Mouse (Mus musculus) adipocyte (in vitro differentiated cells): Measurements from ENCODE around the gene 5330417H12Rik.
A peak's percentile ranks its signal among the peaks of the same experiment; 100 is the strongest.

Experiments
- DNase-seq: peaks from one replicate; pipeline ENCODE4 v3.0.0-alpha.2; 2016; ENCODE audit warnings: low spot score

The 5330417H12Rik gene

GRCm38 (mm10) chr7:107625061-107625460 is at the start of gene 5330417H12Rik:
5330417H12Rik (minus strand) TSS chr7:107625161.
- DNase-seq, result no peak

DNA sequence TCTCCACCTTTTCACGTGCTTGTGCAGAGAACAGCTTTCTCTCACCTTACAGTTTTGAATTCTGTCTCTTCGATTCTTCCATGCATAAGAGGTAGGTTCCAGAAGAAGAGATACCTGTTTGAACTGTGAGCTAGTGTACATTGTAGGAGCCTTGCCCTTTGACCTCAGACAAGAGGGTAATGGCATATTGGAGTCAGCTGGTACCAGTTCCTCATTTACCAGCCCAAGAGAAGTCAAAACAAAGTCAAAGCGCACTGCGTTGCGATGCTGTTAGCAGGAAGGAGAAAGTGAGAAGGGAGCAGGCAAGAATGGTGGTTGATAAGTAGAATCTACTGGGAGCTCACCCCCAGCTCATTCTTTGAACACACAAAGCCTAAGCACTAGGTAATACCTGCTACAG is 43.6 kb upstream of the 5330417H12Rik start:
- no peak for DNase-seq

GRCm38 (mm10) chr7:107666262-107666902 is 41.4 kb upstream of the 5330417H12Rik start:
- no peak for DNase-seq

GRCm38 (mm10) chr7:107665586-107666261 is 40.8 kb upstream of the 5330417H12Rik start:
- DNase-seq, result no peak

DNA sequence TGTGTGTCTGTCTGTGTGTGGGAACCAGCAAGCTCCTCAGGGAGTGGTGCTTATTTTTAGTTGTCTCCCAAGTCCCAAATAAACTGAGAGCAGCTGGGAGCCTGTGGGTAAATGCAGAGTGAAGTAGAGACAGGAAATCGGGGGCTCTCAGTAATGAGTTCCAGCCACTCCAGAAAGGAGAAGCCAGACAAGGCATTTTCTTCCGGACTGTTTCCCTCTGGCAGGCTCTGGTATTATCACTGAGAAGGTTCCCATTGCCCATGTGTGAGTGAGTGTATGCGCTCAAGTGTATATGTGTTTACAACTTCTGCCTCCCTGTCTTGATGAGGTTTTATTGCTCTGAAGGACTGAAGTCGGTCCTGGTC is 40.2 kb upstream of the 5330417H12Rik start:
- DNase-seq, result no peak

- DNase-seq, result no peak
These were observed 39.4 kb upstream of the 5330417H12Rik start for GRCm38 (mm10) chr7:107664063-107665056.

- no peak for DNase-seq
These were observed 38.7 kb upstream of the 5330417H12Rik start for GRCm38 (mm10) chr7:107663621-107664020.

DNA sequence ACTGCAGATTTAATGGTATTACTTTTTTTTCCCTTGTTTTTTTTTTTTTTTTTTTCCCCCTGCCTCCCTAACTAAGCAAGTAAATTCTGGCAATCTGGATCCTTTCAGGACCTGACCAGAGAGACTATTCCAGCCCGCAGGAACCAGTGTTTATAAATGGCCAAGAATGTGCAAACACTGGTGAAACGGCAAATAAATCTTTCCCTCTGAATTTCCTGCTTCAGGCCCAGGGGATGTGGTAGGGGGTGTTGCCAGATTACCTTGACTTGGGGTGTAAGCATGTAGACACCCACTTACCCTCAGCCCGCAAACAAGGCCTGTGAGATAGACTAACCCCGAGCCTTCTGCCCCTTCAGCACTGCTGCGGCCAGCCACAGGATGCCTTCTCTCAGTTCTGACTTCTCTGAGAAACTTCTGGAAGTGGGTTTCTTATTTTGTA is 36.9 kb upstream of the 5330417H12Rik start:
- DNase-seq, result no peak

- DNase-seq, result peak; percentile 43
These were observed 36.4 kb upstream of the 5330417H12Rik start for GRCm38 (mm10) chr7:107661189-107661842.

GRCm38 (mm10) chr7:107659186-107659918 is 34.4 kb upstream of the 5330417H12Rik start:
- DNase-seq, result no peak

GRCm38 (mm10) chr7:107656451-107656850 is 31.5 kb upstream of the 5330417H12Rik start:
- DNase-seq, result no peak

DNA sequence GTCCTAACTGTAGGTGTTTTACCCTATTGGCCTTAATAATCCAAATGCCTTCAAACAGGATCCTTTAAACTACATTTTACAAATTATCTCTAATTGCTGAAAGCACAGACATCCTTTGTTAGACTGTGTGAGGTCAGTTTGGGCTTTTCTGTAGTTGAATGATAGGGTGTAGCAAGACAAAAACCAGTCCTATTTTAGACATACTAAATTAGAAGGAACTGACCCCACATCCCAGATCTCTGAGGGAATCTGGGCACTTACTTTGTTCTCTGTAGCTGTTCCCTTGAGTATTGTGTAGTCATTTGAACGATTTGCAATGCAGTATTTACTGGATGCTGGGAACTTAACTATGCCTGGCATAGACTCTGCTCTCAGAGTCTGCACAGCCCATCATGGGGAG is 26.9 kb upstream of the 5330417H12Rik start:
- DNase-seq, result no peak

DNA sequence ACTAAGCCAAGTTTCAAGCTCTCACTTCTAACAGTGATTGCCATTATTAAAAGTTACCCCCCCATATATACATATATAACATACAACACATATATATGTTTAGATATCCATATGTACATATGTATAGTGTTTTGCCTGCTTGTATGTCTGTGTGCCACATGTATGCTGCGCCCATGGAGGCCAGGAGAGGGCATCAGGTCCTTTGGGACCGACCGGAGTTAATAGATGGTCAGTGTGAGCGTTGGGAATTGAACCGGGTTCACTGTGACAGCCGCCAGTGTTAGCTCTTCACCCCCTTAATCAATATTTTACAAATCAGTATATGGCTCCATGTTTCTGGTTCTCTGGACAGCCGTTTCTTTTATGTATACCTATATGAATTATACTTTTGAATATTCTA is 25.0 kb upstream of the 5330417H12Rik start:
- DNase-seq, result no peak

DNA sequence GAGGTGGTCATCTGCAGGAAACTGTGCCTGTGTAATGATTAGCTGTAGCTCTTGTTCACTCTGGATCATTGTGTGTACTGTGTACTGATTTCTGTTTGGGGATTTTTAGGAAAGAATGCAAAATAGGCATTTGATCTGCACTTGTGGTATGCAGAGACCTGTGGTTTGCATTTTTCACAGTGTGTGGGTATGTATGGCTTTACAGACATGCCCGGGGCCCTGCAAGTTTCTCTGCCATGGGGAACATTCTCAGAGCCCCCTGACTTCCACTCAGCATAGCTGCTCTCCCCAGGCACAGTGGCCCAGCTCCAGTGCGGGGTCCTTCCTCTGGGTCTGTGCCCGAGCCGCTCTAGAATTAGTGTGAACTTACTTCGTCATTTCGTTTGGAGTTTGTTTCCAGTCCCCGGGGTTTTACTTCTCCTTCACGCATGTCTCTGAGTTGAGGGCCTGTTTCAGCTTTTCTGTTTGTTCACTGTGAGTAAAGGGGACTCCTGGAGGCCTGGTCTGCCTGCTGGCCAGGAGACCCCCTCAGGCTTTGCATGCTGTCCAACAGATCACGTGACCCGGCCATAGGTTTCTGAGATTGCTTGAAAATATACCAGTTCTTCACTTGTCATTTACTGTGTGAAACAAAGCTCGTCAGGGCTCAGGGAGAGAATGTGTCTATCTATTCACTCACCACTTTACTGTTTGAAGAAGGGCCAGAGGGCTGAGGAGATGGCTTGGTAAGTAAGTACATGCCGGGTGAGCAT is 24.2 kb upstream of the 5330417H12Rik start:
- DNase-seq, result no peak

DNA sequence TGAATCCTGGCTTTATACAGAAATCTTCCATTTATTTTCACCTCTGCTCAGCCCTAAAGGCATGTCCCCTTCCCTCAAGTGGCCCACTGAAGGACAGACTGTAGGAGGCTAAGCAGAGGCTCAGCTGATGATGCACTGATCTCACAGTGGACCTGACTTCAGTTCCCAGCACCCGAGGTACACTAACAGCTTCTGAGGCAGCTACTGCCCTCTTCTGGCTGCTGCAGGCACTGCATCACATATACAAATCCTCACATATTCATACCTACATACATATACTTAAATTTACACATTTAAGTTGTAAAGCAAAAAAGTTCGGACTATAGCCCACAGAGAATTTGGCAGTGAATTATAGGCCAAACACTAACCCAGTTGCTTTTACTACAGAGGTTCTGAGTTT is 20.0 kb upstream of the 5330417H12Rik start:
- DNase-seq, result no peak

DNA sequence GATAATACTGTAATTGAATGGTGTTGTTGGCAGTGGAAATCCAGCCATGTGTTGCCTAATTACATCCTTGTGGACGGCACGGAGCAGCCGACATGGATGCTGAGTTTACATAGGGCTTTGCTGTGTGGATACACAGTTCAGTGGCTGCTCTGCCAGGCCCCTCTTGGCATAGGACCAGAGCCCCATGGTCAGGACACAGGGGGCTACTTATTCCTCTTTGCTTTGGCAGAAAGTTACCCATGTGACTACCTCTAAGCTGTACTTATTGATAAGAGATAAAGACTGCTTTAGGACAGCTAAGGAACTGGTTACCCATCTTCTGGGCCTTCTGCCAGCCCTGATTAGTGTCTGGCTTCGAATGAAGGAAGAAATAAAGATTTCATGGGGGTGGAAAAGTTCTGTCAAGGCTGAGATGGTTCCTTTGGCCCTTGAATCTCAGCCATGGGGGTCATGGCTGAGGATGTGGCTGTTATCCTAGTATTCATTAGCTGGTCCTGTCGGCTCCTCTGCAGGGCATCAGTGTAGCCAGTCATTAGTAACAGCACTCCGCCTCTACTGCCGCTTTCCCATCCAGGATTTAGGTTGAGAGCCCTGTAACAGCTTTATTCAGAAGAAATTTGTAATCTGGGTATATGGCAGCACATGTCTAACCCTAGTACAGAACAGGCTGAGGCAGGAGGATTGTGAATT is 17.8 kb upstream of the 5330417H12Rik start:
- no peak for DNase-seq

- DNase-seq, result no peak
These were observed 13.1 kb upstream of the 5330417H12Rik start for GRCm38 (mm10) chr7:107638026-107638425.

DNA sequence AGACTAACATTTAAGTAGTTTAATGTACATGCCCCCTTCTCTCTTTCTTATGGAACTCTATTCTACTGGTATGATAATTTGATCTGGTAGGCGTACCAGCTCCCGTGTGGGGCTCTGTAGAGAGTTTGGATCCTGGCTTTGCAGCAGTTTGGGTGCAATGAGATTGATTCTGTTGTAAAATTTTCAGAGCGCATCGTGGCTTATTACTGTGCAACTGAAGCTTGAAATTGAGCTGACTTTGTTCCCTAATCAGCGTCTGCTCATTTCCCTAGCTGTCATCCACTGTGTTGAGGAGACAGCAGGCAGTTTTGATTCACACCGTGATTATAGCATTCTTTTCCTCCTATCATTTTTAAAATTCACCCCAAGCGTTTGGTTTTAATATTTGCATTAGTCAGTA is 12.4 kb upstream of the 5330417H12Rik start:
- DNase-seq, result no peak

DNA sequence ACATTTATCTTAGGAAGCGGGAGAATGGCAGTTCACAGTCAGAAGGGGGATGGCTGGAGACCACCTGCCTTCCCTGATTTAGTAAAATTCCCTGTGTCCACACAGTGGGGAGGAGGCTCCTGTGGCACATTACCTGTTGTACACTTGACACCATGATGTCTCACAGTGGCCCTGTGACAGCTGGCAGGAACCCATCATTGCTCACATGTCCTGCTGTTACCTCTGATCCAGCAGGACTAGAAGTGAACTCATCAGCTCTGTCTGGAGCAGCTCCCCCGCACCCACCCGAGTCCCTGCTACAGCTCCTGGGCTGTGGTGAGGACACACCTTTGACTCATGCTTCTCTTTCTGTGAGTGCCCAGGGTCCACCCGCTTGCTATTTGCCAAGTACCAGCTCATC is 8.2 kb upstream of the 5330417H12Rik start:
- no peak for DNase-seq

- no peak for DNase-seq
These were observed 3.4 kb upstream of the 5330417H12Rik start for GRCm38 (mm10) chr7:107628383-107628782.
